Mouse (Mus musculus): ENCODE measurements at regions not wholly inside any gene's neighbourhood (a gene's known extent, or its start where the extent isn't known, plus 50 kb on each side); places are given as distances from the start of the nearest gene placed in this dataset.
A peak's percentile ranks its signal among the peaks of the same experiment; 100 is the strongest.

DNA sequence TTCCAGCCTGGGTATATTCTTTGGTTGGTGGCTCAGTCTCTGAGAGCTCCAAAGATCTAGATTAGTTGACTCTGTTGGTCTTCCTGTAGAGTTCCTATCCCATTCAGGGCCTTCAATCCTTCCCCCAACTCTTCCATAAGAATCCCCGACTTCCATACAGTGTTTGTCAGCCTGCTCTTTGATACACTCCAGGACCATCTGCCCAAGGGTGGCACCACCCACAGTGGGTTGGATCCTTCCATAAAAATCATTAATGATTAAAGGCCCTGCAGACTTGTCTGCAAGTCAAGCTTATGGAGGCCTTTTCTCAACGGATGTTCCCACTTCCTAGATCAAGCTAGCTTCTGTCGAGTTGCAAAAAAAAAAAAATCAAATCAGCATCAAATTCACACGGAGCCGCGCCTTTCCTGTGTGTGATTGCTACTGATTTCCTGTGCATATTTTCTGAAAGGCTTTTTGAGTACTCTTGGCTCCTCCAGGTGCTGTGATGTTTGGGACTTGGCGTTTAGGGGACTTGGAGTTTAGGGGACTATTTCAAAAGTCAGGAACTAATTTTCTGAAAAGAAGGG lies 171.3 kb upstream of the Gm9833 start:
- 94% methylated on average over 7 of the region's 7 CpGs for WGBS
- ATAC-seq (ENCODE audit: low FRiP score, low read depth), result no peak
- Histone ChIP-seq H3K9me3 (no peaks in the 10 kb centered on the region), H3K27ac (replicated peaks) (no peak overlapping the region), H3K27me3 (no peaks in the 10 kb centered on the region), H3K9ac (no peak overlapping the region), H3K4me1 (replicated peaks) (no peaks in the 10 kb centered on the region), H3K4me3 (no peak overlapping the region), H3K4me2 (no peak overlapping the region), H3K36me3 (no peaks in the 10 kb centered on the region)

DNA sequence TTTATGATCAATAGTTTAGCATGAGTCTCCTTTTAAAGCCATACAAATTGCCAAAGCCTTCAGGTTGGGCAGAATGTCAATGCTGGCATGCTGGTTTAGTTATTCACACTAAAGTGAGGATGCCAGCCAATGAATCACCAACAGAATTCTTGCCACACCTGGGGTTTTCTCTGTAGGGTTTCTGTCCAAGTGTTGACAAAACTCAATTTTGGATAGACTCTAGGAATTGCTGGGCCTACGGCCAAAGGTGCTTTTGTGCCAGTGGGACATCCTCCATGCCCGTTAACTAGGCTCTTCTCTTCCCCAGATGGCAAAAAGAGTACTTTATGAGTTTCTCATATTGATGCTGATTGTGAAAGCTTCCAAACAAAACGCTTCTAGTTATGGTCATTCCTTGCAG lies 167.6 kb upstream of the Gm9833 start:
- H3K27ac ChIP-seq (replicated peaks), result no peak overlapping the region
- no peaks in the 10 kb centered on the region for H3K4me1 ChIP-seq (replicated peaks)
- WGBS, result 72% methylated on average over 3 of the region's 3 CpGs
- no peak overlapping the region for H3K9ac ChIP-seq
- no peak overlapping the region for H3K4me3 ChIP-seq
- ATAC-seq (ENCODE audit: low FRiP score, low read depth), result no peak
- H3K36me3 ChIP-seq, result no peaks in the 10 kb centered on the region
- H3K4me2 ChIP-seq, result no peak overlapping the region
- no peaks in the 10 kb centered on the region for H3K9me3 ChIP-seq
- no peaks in the 10 kb centered on the region for H3K27me3 ChIP-seq

GRCm38 (mm10) chr3:9921730-9922129 lies 166.2 kb upstream of the Gm9833 start:
- Histone ChIP-seq H3K9me3 (no peaks in the 10 kb centered on the region), H3K4me3 (no peak overlapping the region), H3K27me3 (no peaks in the 10 kb centered on the region), H3K4me2 (no peak overlapping the region), H3K9ac (no peak overlapping the region), H3K27ac (replicated peaks) (no peak overlapping the region), H3K4me1 (replicated peaks) (no peaks in the 10 kb centered on the region), H3K36me3 (no peaks in the 10 kb centered on the region)
- 88% methylated on average over 1 of the region's 1 CpGs for WGBS
- ATAC-seq (ENCODE audit: low FRiP score, low read depth), result no peak

- WGBS, result 83% methylated on average over 10 of the region's 10 CpGs
- Histone ChIP-seq H3K4me1 (replicated peaks) (no peaks in the 10 kb centered on the region), H3K27me3 (no peaks in the 10 kb centered on the region), H3K4me3 (no peak overlapping the region), H3K9me3 (no peaks in the 10 kb centered on the region), H3K36me3 (no peaks in the 10 kb centered on the region), H3K9ac (no peak overlapping the region), H3K27ac (replicated peaks) (no peak overlapping the region), H3K4me2 (no peak overlapping the region)
- no peak for ATAC-seq (ENCODE audit: low FRiP score, low read depth)
These were observed 165.3 kb upstream of the Gm9833 start for GRCm38 (mm10) chr3:9922541-9923046.

DNA sequence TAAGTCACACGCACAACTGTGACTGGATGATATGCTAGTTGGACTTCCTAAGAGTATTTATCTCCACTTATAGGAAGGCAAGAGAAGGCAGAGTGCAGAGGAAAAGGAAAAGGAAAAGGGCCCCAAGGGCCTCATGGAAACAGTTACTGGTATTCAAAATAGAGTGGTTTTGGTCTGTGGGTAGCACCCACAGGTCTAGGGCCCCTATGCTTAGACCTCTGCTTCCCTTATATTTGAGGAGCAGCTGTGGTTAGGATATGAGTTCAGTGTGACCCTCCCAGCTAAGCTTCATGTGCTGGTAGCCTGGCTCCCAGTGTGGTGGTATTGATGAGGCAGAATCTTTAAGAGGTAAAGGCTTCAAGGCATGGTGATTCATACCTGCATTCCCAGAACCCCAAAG lies 163.3 kb upstream of the Gm9833 start:
- H3K27ac ChIP-seq (replicated peaks), result no peak overlapping the region
- no peaks in the 10 kb centered on the region for H3K9me3 ChIP-seq
- no peak overlapping the region for H3K4me3 ChIP-seq
- ATAC-seq (ENCODE audit: low FRiP score, low read depth), result no peak
- H3K36me3 ChIP-seq, result no peaks in the 10 kb centered on the region
- 97% methylated on average over 1 of the region's 1 CpGs for WGBS
- no peaks in the 10 kb centered on the region for H3K27me3 ChIP-seq
- H3K9ac ChIP-seq, result no peak overlapping the region
- no peaks in the 10 kb centered on the region for H3K4me1 ChIP-seq (replicated peaks)
- H3K4me2 ChIP-seq, result no peak overlapping the region

DNA sequence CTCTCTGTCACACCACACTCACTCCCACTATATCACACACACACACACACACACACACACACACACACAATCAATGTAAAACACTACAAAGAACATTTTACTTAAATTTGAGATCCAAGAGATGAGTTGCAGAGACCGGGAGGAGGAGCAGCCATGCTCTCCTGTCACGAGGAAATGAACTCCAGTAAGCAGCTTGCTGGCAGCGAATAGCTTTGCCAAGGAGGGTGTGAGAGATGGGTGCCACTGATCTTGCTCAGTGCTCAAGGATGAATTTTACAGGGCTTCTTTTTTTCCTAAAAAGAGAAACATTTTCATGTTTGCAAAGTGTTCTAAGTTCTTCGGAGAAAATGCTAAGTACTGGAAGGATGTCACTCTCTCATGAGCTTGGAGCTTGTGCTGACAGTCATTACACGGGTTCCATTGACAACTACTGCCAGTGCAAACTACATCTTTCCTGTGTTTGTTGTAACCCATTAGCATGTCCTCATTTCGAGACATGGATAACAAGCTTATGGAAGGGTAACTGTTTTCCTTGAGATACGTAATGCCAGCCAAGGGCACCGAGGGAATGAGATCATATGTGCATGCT lies 151.0 kb upstream of the Gm9833 start:
- WGBS, result 80% methylated on average over 8 of the region's 8 CpGs
- Histone ChIP-seq H3K36me3 (no peaks in the 10 kb centered on the region), H3K4me2 (no peak overlapping the region), H3K9me3 (no peaks in the 10 kb centered on the region), H3K27me3 (no peaks in the 10 kb centered on the region), H3K4me3 (no peak overlapping the region), H3K27ac (replicated peaks) (no peak overlapping the region), H3K4me1 (replicated peaks) (no peaks in the 10 kb centered on the region), H3K9ac (no peak overlapping the region)
- ATAC-seq (ENCODE audit: low FRiP score, low read depth), result no peak

- H3K27ac ChIP-seq (replicated peaks), result no peak overlapping the region
- H3K27me3 ChIP-seq, result no peaks in the 10 kb centered on the region
- 46% methylated on average over 1 of the region's 1 CpGs for WGBS
- H3K4me1 ChIP-seq (replicated peaks), result no peaks in the 10 kb centered on the region
- no peak overlapping the region for H3K4me2 ChIP-seq
- no peak for ATAC-seq (ENCODE audit: low FRiP score, low read depth)
- H3K4me3 ChIP-seq, result no peak overlapping the region
- H3K36me3 ChIP-seq, result no peaks in the 10 kb centered on the region
- no peaks in the 10 kb centered on the region for H3K9me3 ChIP-seq
- no peak overlapping the region for H3K9ac ChIP-seq
These were observed 149.3 kb upstream of the Gm9833 start for GRCm38 (mm10) chr3:9938651-9939050.

- no peak for ATAC-seq (ENCODE audit: low FRiP score, low read depth)
- Histone ChIP-seq H3K9me3 (no peaks in the 10 kb centered on the region), H3K36me3 (no peaks in the 10 kb centered on the region), H3K9ac (no peak overlapping the region), H3K4me3 (no peak overlapping the region), H3K4me1 (replicated peaks) (no peaks in the 10 kb centered on the region), H3K27ac (replicated peaks) (no peak overlapping the region), H3K4me2 (no peak overlapping the region), H3K27me3 (no peaks in the 10 kb centered on the region)
- WGBS, result 97% methylated on average over 5 of the region's 5 CpGs
These were observed 145.3 kb upstream of the Gm9833 start for GRCm38 (mm10) chr3:9942631-9943030.

- Histone ChIP-seq H3K4me3 (no peak overlapping the region), H3K9me3 (no peaks in the 10 kb centered on the region), H3K4me1 (replicated peaks) (no peaks in the 10 kb centered on the region), H3K27ac (replicated peaks) (no peak overlapping the region), H3K36me3 (no peaks in the 10 kb centered on the region), H3K4me2 (no peak overlapping the region), H3K27me3 (no peaks in the 10 kb centered on the region), H3K9ac (no peak overlapping the region)
- peak; percentile 91 for ATAC-seq (ENCODE audit: low FRiP score, low read depth)
- WGBS, result 51% methylated on average over 11 of the region's 11 CpGs
These were observed 140.4 kb upstream of the Gm9833 start for GRCm38 (mm10) chr3:9947357-9948065.

GRCm38 (mm10) chr3:9948114-9948513 lies 139.8 kb upstream of the Gm9833 start:
- peak; percentile 54; the same call in 1 of the 2 replicates for ATAC-seq (ENCODE audit: low FRiP score, low read depth)
- 74% methylated on average over 7 of the region's 7 CpGs for whole genome bisulfite sequencing
- Histone ChIP-seq H3K9me3 (no peaks in the 10 kb centered on the region), H3K4me3 (no peak overlapping the region), H3K4me1 (replicated peaks) (no peaks in the 10 kb centered on the region), H3K4me2 (no peak overlapping the region), H3K36me3 (no peaks in the 10 kb centered on the region), H3K9ac (no peak overlapping the region), H3K27me3 (no peaks in the 10 kb centered on the region), H3K27ac (replicated peaks) (no peak overlapping the region)

DNA sequence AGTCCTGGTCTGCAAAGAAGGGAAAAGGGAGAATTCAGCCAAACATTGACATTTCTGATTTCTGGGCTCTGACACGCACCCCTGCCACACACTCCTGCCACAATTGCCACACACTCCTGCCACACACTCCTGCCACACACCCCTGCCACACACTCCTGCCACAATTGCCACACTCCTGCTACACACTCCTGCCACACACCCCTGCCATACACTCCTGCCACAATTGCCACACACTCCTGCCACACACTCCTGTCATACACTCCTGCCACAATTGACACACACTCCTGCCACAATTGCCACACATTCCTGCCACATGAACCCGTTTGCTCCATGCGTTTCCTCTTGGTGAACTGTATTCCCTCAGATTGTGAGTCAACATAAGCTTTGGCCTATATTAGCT lies 130.0 kb upstream of the Gm9833 start:
- H3K27ac ChIP-seq (replicated peaks), result no peak overlapping the region
- H3K9ac ChIP-seq, result no peak overlapping the region
- H3K4me3 ChIP-seq, result no peak overlapping the region
- WGBS, result 90% methylated on average over 3 of the region's 3 CpGs
- no peak overlapping the region for H3K4me2 ChIP-seq
- H3K36me3 ChIP-seq, result no peaks in the 10 kb centered on the region
- no peaks in the 10 kb centered on the region for H3K9me3 ChIP-seq
- no peaks in the 10 kb centered on the region for H3K4me1 ChIP-seq (replicated peaks)
- ATAC-seq (ENCODE audit: low FRiP score, low read depth), result no peak
- no peaks in the 10 kb centered on the region for H3K27me3 ChIP-seq
